Mouse (Mus musculus) kidney, embryonic 15.5 days (tissue): ENCODE measurements around the gene Klk1b26. TPM values are rescaled to one million over a fixed set of nuclear protein-coding genes. Genes with fewer than 3 reads are reported as not detected.

Experiments
- polyA plus RNA-seq: library from polyadenylated mRNA; unstranded; fragments of >200 nt; fragmentation: Nextera tagmentation; extraction: Ambion mirVana; gene quantifications from 2 replicates; pipeline ENCODE4 v1.2.1, GENCODE M21; 2015

Klk1b26 gene
- polyA plus RNA-seq, 1 experiment from 2014 or later = 0.10 TPM

Other genes with a start within 250 kb of the Klk1b26 start
- gene Klk12, start 243.3 kb upstream of the Klk1b26 start, polyA plus RNA-seq = not detected in 2 replicates
- 0.14 and 1.0 TPM in 2 replicates for gene Klk11, start 237.6 kb upstream of the Klk1b26 start, polyA plus RNA-seq
- gene Klk10, start 231.1 kb upstream of the Klk1b26 start, polyA plus RNA-seq = 0.58 and 2.3 TPM in 2 replicates
- 0.22 and 0.23 TPM in 2 replicates for gene Klk9, start 220.3 kb upstream of the Klk1b26 start, polyA plus RNA-seq
- gene Klk8, start 214.6 kb upstream of the Klk1b26 start, polyA plus RNA-seq = 29.0 and 32.5 TPM in 2 replicates
- gene Klk7, start 200.9 kb upstream of the Klk1b26 start, polyA plus RNA-seq = 0.08 TPM in 1 of 2 replicates, not detected in the other
- gene Klk6, start 187.7 kb upstream of the Klk1b26 start, polyA plus RNA-seq = 0.18 TPM in 1 of 2 replicates, not detected in the other
- not detected in 2 replicates for gene Klk5, start 170.2 kb upstream of the Klk1b26 start, polyA plus RNA-seq
- 0.12 TPM in 1 of 2 replicates, not detected in the other for gene Klk4, start 131.0 kb upstream of the Klk1b26 start, polyA plus RNA-seq
- gene Klk15, start 78.4 kb upstream of the Klk1b26 start, polyA plus RNA-seq = not detected in 2 replicates
- 0.19 TPM in 1 of 2 replicates, not detected in the other for gene Klk1b8, start 61.5 kb upstream of the Klk1b26 start, polyA plus RNA-seq
- gene Klk1b1, start 45.4 kb upstream of the Klk1b26 start, polyA plus RNA-seq = not detected in 2 replicates
- not detected in 2 replicates for gene Klk1b9, start 36.1 kb upstream of the Klk1b26 start, polyA plus RNA-seq
- gene Klk1b11, start 16.3 kb upstream of the Klk1b26 start, polyA plus RNA-seq = not detected in 2 replicates
- gene Klk1b27, start 40.1 kb downstream of the Klk1b26 start, polyA plus RNA-seq = 0.19 TPM in 1 of 2 replicates, not detected in the other
- gene Klk1b21, start 90.2 kb downstream of the Klk1b26 start, polyA plus RNA-seq = not detected in 2 replicates
- not detected in 2 replicates for gene Klk1b22, start 100.5 kb downstream of the Klk1b26 start, polyA plus RNA-seq
- not detected in 2 replicates for gene Klk1b16, start 124.6 kb downstream of the Klk1b26 start, polyA plus RNA-seq
- gene Klk1b24, start 176.1 kb downstream of the Klk1b26 start, polyA plus RNA-seq = not detected in 2 replicates
- not detected in 2 replicates for gene Klk1b3, start 186.0 kb downstream of the Klk1b26 start, polyA plus RNA-seq
- not detected in 2 replicates for gene Klk1b4, start 195.3 kb downstream of the Klk1b26 start, polyA plus RNA-seq
- gene Klk1b5, start 203.8 kb downstream of the Klk1b26 start, polyA plus RNA-seq = not detected in 2 replicates
- gene Klk1, start 213.2 kb downstream of the Klk1b26 start, polyA plus RNA-seq = 4.1 and 6.6 TPM in 2 replicates
- gene Gm36864, start 224.0 kb downstream of the Klk1b26 start, polyA plus RNA-seq = not detected in 2 replicates
- 1.1 and 1.7 TPM in 2 replicates for gene 1700028J19Rik, start 234.5 kb downstream of the Klk1b26 start, polyA plus RNA-seq
- 159 and 163 TPM in 2 replicates for gene 2410002F23Rik, start 234.6 kb downstream of the Klk1b26 start, polyA plus RNA-seq
- gene Acp4, start 245.2 kb downstream of the Klk1b26 start, polyA plus RNA-seq = 0.13 and 0.21 TPM in 2 replicates
- gene Gm15517, start 249.3 kb downstream of the Klk1b26 start, polyA plus RNA-seq = not detected in 2 replicates